Mouse (Mus musculus): ENCODE data around the gene Bmpr1b. TPM values are rescaled to one million over a fixed set of nuclear protein-coding genes. Genes with fewer than 3 reads are reported as not detected.

Gene Bmpr1b
- polyA plus RNA-seq, 2 experiments from 2014 or later, result not detected

DNA sequence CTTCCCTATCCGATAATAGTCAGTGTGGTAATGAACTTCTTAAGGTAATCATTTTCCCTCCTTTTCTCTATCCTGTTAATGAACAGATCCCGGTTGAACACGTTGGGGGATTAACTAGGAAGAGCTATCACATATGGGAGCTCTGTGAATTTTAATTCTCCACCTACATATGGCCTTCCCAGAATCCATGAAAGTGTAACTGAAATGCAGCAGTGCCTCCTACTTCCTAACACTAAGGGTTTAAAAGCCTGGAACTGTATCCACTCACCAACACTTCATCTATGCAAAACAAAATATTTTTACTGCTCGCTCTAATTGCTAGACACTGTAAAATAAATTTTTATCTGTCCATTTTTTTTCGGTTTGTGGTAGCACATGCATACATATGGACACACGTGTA, 63.0 kb downstream of the Bmpr1b start:
- no peak for ATAC-seq

DNA sequence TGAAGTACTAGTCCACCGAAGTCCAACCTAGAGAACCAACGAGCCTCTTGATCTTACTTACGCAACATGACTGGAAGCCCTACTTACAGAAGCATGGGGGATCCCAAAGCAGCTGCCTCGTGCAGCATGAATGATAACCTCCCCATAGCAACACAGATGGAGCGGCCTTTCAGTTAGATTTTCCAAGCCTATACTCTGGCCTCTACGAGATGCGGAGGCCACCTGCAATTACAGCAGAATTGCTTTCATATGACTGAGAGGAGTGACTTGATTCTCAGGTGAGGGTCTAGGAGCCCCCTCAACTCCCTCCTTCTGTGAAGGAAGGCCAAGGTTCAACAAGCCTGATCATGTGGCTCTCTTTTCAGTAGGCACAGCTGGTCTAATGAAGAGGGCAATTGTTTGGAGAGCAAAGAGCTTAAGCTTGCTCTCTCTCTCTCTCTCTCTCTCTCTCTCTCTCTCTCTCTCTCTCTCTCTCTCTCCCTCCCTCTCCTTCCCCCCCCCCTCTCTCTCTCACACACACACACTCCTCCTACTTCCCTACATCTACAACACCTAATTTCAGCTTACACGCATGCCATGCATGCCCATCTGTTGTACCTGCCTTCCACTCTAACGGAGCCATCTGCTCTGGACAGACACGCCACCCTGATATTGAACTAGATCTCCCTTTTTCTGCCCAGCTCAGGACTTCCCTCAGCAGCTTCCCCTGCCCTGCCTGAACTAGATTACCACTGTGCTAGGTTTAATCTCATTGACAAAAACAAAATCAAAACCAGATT, 65.0 kb downstream of the Bmpr1b start:
- ATAC-seq, result no peak

DNA sequence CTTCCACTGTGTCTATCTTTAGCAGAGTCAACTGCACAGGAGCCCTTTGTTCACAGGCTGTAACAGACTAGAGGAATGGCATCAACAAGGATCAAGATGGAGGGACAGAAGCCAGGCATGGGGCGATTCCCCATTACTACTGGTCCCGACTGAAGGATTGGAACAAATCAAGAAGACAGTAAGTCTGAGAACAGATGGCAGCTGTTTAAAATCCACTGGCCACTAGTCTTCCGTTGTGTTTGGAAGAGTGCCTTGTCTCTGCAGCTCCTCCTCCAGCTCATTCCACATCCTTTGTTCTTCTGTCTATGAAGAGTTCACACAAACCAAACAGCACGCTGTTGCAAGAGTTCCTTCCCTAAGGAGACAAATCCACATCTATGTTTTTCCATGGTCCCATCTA, 65.6 kb downstream of the Bmpr1b start:
- ATAC-seq, result no peak

DNA sequence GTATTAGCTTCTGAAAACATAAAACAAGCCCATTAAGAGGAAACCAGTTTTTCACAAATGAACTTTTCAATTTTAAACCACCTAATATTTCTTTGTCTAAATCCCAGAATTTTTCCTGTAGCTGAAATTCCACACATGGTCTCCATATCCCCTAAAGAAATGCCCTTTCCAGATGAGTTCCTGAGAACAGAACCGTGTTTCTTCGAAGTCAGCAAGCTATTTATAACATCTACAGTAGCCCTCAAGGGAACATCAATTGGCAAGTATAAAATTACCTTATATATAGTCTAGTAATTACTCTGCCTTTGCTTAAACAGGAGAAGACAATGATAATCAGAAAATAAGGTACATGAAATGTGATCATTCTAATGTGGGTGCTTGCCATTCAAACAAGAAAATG, 70.1 kb downstream of the Bmpr1b start:
- no peak for ATAC-seq

DNA sequence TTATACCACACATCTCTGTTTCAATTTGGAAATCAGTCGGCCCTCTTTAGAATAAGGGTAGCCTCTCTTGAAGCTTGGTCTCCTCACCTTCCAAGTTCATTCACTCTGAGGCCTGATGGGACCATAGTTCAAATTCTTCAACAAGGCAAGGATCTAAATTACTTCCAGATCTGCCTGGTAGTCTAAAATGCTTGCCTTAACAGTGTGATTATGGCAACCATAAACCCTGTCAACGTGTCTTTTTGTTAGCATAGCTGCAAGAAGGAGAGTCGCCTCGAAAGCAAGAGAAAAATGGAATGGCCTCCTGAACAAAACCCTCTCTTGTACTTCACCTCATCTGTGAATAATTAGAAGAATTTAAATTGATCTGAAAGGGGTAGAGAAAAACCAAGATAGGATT, 75.2 kb downstream of the Bmpr1b start:
- ATAC-seq, result no peak

DNA sequence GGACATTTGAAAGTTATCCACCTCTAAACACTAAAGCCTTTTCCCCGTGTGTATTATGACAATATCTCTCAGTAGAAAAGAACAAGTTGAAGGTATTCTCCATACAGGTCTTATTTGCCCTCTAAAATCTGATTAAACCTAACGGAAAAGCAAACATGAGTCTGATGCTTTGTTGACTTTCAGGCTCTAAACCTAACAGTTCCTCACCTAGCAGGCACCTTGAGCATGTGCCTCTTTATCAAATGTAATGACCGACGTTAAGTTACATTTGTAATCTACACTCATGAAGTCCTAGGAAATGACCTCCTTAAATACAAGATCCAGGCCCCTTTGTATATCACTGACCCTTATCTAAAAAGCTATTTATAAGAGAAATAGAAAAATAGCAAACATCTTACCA, 79.5 kb downstream of the Bmpr1b start:
- ATAC-seq, result no peak

DNA sequence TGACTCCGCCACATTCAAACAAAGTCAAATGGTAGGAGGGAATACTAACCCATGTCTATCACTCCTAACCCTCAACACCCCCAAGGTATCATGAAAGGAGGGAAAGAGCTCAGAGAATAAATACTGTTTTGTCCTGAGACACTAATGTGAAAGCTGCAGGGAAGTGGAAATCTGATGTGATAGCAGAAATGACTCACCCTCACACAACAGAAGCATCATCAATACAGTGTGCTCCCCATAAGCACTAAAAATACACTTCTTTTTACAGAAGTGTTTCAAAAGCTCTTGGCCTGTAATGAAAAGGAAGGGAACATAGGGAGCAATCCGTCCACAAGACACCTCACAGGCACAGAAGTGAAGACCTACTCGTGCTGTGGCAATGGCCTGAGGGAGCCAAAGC, 83.3 kb downstream of the Bmpr1b start:
- ATAC-seq, result no peak

DNA sequence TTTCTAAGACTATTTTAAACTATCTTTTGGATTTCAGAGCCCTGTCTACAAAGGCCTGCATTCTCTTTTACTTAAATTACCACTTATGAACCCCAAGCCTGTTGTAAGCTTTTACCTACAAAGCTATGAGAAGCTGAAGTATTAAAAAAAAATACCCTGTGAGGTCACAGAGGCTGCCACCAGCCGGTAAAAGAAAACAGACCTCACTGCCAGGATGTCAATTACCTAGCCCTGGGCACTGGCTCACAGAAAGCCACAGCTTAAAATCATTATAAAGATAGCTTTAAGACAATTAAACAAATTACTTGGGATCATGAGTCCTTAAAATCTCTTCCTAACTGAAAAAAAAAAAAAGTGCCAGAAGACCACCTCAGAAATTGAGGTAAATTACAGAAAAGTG, 85.1 kb downstream of the Bmpr1b start:
- no peak for ATAC-seq

DNA sequence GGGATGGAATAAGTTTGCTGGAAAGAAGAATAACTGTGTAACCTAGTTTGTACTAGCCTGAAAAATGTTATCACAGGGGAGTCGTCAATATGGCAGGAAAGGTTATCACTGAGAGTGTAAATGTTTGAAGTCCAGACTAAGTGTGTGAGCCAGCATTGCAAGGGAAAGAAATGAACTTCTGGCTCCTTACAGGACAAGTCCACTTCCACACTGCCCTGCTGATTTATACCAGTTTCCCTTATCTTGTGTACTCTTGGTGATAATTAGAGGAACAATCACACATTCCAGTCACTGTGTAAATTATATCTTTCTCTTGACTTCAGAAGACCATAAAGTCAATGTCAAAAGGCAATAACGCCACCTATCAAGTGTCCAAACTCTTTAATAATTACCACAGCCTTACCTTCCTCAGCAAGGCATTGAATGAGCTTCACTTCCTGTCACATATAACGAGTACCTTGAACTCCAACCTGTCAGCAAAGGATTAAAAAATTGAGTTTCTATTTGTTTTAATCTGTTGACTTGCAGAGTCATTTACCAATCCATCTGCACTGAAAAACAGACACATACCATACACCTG, 91.4 kb downstream of the Bmpr1b start:
- no peak for ATAC-seq

DNA sequence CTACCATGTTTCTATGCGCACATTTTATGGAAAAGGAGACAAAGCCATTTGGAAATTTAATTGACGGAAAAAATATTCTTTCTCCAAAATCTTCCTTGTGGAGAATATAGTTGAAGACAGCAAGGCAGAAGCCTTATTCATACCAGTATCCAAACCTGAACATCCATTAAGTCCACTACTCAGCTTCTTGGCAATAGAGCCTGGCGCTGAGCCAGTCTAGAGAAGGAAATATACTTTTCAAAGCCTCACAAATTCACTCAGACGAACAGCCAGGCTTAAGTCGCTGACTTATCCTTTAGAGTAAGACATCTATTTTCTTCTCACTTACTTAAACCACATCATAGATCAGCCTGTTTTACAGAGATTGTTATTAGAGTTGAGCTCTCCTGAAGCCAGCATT, 97.6 kb downstream of the Bmpr1b start:
- ATAC-seq, result no peak

DNA sequence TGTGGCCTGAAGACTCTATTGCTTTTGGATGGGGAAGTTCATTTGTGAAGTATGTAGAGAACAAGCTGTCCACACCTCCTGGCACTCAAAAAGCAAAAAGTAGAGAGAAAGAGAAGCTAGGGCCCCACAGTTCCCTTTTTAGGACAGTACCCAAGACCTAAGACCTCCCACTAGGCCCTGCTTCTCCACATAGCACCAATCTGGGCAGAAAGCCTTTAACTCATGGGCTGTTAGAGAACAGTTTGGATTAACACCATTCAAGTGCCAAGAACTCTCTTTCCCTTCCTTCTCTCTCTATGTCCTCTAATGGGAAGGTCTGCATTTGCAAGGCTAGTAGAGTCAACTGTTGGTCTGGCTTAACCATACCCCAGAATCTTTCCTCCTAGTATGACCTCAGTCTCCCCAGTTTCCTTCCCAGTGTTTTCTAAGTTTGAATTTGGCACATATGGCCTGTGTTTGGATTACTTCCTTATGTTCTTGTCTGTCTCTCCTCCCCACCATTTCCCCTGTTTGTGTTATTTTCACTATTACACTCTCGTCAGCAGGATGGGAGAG, 102.4 kb downstream of the Bmpr1b start:
- no peak for ATAC-seq

DNA sequence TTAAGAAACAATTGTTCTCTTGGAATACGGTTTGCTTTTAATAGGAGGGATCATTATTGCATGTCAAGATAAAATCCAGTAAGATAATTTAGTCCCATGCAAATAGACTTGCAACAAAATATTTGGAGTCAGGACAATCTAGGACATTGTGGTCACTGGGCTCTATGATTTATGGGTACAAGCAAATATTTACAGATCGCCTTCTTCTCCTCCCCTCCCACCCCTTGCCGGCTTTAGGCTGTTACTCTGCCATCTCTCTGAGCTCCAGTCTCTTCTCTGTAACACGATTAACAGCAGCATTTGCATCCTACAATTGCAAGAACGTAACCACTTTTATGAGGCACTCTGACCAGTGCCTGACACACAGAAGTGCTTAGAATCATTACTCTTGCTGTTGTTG, 104.1 kb downstream of the Bmpr1b start:
- ATAC-seq, result no peak

DNA sequence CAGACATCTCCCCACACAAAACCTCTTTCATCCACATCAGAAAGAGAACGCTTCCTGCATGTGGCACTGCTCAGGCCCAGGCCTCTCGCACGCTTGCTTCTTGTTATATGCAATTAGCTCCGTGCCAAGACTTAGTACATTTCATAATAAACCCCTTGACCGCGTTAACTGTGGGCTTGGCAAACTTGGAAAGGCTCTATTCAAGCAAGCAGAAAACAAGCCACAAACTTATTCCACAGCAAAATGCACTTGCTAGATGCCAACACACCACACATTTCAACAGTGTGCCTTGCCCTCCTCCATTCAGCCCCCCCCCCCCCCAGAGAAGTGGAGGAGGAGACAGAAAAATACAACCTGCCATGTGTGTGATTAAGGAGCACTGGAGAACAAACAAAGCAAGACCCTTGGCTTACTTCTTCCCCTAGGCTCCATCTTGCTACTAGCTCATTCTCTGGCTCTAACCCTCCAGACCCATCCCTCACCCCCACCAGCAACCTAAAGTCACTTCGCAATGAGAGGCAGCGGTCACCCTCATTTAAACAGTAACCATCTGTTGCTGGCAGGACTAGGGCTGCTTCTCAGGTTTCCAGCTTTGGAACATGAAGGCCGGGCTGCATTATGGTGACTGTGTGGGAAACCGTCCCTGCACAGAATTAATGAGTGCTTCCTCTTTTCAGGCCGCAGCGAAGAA, 105.5 kb downstream of the Bmpr1b start:
- ATAC-seq, result no peak

DNA sequence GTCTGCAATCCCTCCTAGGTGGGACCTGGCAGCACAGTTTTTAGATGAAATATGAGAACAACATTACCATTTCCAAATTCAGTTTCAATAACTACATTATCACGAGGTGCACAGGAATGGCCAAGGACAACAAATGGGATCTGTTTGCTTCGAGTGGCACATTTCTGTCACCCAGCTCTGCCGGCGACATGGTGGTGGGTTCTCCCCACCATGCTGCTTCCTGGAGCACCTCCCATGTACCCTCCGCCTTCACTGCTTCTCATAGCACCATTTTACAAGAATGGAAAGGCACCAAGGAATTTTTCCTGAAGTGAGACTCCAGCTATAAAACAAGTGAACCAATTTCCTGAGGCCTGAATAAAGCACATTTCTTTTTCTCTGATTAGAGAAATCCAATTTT, 108.0 kb downstream of the Bmpr1b start:
- no peak for ATAC-seq

DNA sequence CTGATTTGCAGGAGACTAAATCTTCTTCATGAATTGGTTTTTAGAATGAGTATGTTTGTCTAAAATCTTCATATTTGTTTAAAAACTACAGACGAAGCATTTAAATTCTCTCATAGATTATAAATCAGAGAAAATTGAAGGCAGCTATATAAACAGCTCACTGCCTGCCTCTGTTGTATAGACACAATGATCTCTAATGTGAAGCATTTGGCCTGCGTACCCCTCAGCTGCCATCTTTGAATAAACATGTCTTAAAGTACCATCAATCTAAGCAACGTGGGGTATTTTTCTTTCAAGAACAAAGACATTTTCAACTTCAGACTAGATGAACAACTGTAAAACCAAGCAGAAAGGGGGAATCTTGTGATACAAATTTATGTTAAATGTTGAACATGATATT, 109.3 kb downstream of the Bmpr1b start:
- ATAC-seq, result no peak

DNA sequence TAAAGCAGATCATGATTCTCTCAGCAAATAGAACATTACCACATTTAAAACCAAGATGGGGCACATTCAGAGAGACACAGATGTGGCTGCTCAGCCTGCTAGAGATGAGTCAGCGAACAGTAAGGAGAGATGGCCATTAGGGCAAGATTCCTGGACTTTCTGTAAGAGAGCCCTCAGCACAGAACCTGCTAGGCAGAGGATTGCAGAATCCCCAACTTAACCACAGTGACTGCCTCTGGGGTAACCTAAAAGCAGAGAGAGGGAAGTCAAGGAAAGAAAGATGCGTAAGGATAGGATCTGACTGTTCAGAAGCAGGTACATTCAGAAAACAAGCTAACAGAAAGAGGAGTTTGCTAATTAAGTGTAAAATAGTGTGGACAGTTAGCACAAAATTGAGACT, 118.5 kb downstream of the Bmpr1b start:
- ATAC-seq, result no peak

DNA sequence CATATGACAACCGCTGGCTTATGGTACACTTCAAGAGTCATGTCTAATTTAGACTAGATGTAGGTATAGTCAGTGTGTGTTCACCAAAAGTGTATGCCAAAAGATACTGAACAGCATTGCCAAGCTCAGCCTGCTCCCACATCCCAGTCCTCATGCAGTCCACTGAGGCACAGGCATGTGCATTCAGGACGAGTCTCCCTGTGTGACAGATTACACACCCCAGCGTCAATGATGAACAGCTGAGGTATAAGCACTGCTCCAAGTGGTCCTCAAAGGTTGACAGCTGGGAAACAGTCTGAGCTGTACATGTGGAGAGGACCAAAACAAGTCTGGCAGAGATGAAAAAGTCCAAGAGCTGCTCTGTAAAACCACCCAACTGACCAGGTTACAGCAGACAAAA, 119.6 kb downstream of the Bmpr1b start:
- ATAC-seq, result no peak

DNA sequence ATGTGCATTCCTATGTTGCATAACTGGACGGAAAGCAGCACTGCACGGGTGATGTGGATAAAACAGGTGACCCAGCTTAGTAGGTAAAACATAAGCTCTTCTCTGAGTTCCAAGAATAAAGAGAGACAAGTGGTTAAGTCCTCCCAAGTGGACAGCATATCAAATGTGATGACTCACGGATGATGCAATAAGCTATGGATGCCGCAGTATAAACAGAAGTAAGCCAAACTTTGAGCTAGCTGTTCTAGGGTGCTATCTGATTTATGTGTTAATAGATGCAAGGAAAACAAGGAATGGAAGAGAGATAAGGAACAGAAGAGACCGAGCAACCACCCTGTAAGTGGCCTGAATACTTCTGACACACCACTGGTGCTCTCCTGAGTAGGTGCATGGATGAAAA, 120.1 kb downstream of the Bmpr1b start:
- ATAC-seq, result no peak

DNA sequence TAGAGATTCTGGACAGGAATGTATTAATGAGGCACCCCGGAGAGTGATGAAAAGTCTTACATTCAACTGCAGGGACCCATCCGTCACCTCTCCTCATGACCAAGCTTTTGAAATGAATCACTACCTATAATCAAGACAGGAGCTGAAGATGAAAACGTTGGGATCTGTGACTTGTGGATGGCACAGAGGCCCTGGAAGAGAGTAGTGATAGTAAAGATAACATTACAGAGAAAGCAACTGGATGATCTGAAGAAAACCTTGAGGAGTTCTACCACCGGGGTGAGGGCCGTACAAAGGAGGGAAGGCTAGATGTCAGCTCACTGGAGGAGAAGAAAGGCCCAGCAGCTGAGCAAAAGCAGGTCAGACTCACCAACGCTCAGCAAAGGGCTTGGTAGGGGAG, 120.7 kb downstream of the Bmpr1b start:
- ATAC-seq, result no peak

DNA sequence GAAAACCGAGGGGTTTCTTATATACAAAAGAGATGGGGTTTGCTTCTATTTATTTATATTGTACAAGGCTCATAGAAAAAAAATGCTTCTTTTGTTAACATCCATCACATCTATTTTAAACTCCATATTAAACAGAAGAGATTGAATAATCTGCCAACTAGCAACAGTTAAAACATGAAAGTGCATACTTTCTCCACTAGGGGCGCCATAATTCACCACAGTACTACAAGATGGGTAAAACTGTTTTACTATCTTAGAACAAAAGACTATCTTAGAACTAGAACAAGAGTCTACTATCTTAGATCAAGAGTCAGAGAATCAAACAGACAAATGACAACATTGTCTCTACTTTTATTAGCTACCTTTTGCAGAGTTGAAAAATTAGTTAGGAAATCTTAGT, 125.8 kb downstream of the Bmpr1b start:
- no peak for ATAC-seq

DNA sequence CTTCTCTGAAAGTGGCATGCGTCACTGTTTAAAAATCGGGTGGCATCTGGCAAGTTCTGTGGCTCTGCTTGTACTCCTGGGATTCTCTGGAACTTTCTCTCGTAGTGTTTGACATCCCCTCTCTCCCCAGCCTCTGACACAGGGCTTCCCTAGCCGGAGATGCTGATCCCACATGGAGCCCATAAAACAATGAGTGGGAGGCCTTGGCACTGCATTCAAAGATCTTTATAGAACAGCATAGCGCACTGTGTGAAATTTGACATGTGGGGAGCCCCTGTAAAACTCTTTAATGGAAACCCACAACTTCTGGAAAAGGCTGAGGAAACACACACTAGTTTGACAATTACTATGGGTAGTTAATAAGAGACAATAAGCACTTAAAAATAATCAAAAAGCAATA, 126.2 kb downstream of the Bmpr1b start:
- ATAC-seq, result no peak

DNA sequence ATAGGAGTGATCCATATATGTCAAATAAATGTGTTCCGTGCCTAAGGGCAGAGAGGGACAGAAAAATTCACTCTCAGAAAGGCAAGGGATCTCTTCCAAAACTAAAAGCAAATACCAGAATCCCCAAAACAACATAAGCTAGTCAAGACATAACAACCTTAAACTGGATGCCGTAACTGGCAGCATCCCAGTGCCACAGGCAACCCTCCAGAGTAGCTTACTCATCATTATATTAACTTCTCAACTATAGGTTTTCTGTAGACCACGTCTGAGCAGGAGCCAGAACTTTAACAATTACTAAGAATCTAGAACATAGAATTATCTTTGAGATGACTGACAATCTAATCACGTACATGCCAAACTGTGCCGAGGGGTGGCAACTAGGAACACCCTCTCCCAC, 128.9 kb downstream of the Bmpr1b start:
- no peak for ATAC-seq

DNA sequence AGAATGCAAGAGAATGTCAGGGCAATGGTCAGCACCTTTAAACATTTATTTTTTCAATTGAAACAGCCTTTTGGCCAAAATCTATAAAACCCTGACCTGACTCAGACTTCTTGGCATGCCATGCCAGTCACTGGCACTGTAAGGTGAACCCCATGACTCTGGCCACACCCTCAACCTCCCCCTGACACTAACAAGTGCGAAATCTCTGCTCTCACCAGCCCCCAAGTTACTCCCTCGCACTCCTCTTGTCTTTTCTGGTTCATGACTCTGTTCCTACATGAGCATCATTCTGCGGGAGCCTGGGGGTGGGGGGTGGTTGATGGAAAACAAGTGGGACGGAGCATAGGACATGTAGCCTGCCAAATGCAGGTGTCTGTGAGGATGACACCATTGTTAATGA, 135.1 kb downstream of the Bmpr1b start:
- no peak for ATAC-seq

DNA sequence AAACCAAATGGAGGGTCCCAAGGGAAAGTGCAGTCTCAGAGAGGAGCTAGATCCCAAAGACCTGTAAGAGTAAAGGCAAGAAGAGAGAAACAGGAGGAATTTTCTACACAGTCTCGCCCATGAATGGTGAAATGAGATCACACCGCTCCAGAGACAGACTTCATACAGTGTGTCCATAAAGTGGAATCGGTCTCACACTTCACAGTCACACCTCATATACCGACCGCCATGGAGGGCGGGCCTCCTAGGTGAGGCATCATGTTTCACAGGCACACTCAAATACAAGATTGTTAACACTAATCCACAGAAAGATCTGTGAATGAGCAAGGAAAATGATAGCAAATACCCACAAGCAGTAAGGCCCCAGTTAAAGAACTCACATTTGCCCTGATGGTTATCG, 149.5 kb downstream of the Bmpr1b start:
- no peak for ATAC-seq

All from CD4-positive, CD25-positive, alpha-beta regulatory T cell, adult 4 months (primary cell).